Mouse (Mus musculus) midbrain, embryonic 14.5 days (tissue): ENCODE data around the gene Phyhipl. TPM values are rescaled to one million over a fixed set of nuclear protein-coding genes. Genes with fewer than 3 reads are reported as not detected.

ENCODE experiments used
- ATAC-seq: fragments of 200-750 bp; cut with Nextera tagmentation; 2 replicates; pipeline ENCODE4 v1.8.0; 2017; ENCODE audit warnings: moderate number of reproducible peaks, moderate library complexity; ENCODE audit not compliant: low FRiP score, low TSS enrichment
- DNase-seq: peaks from one replicate; pipeline ENCODE4 v3.0.0-alpha.2; 2015
- H3K27ac ChIP-seq: fragments of 300-500 bp; sonication (generic); replicated peaks from 2 replicates; pipeline ENCODE4 v1.5.1; 2014; ENCODE audit warnings: mild to moderate bottlenecking, low read depth, low read length, moderate library complexity
- H3K27me3 ChIP-seq: fragments of 300-500 bp; sonication (generic); 2 replicates; pipeline ENCODE4 v1.6.1; 2014; ENCODE audit warnings: low read length, control low read depth, mixed read lengths; ENCODE audit not compliant: control insufficient read depth, insufficient read depth
- H3K36me3 ChIP-seq: fragments of 300-500 bp; sonication (generic); 2 replicates; pipeline ENCODE4 v1.6.1; 2014; ENCODE audit warnings: low read length, control low read depth; ENCODE audit not compliant: control insufficient read depth, insufficient read depth
- H3K4me1 ChIP-seq: fragments of 300-500 bp; sonication (generic); 2 replicates; pipeline ENCODE4 v1.6.1; 2014; ENCODE audit warnings: mild to moderate bottlenecking, antibody characterized with exemption, low read length, control low read depth; ENCODE audit not compliant: control insufficient read depth, insufficient read depth
- H3K4me2 ChIP-seq: fragments of 300-500 bp; sonication (generic); 2 replicates; pipeline ENCODE4 v1.6.1; 2014; ENCODE audit warnings: mild to moderate bottlenecking, low read length, moderate library complexity
- H3K4me3 ChIP-seq: fragments of 300-500 bp; sonication (generic); replicated peaks from 2 replicates; pipeline ENCODE4 v1.5.1; 2014; ENCODE audit warnings: low read depth, low read length
- H3K9ac ChIP-seq: fragments of 300-500 bp; sonication (generic); replicated peaks from 2 replicates; pipeline ENCODE4 v1.6.1; 2014; ENCODE audit warnings: mild to moderate bottlenecking, low read length, moderate library complexity
- H3K9me3 ChIP-seq: fragments of 300-500 bp; sonication (generic); 2 replicates; pipeline ENCODE4 v1.6.1; 2016; ENCODE audit warnings: low read length, control low read depth, mixed read lengths; ENCODE audit not compliant: control insufficient read depth
- WGBS: fragments of 180-500 bp; shearing (Covaris S2); extraction: QIAGEN DNeasy Blood & Tissue Kit; methylation state at CpG from one replicate; pipeline ENCODE4 v1.1.7; 2014; 5-methylcytosine and 5-hydroxymethylcytosine counted together
- polyA plus RNA-seq: library from polyadenylated mRNA; unstranded; fragments of >200 nt; fragmentation: Nextera tagmentation; extraction: Ambion mirVana; gene quantifications from 2 replicates; pipeline ENCODE4 v1.2.1, GENCODE M21; 2014

Gene Phyhipl
- polyA plus RNA-seq, 1 experiment from 2014 or later, result 246 TPM

- DNase-seq, result no peak
- Histone ChIP-seq H3K9ac (no peak overlapping the region), H3K4me3 (no peak overlapping the region), H3K27me3 (no peaks in the 10 kb centered on the region), H3K36me3 (no peaks in the 10 kb centered on the region), H3K9me3 (no peaks in the 10 kb centered on the region), H3K4me1 (no peaks in the 10 kb centered on the region), H3K4me2 (no peak overlapping the region), H3K27ac (no peak overlapping the region)
- WGBS, result 84% methylated on average over 7 of the region's 7 CpGs
- ATAC-seq, result no peak
Measured at GRCm38 (mm10) chr10:70581556-70582211, 74.1 kb downstream of the Phyhipl start.

GRCm38 (mm10) chr10:70563636-70564035 is 92.1 kb downstream of the Phyhipl start:
- WGBS, result 27% methylated on average over 3 of the region's 3 CpGs
- no peak for ATAC-seq
- Histone ChIP-seq H3K4me1 (no peaks in the 10 kb centered on the region), H3K9ac (no peak overlapping the region), H3K4me3 (no peak overlapping the region), H3K9me3 (no peaks in the 10 kb centered on the region), H3K27ac (no peak overlapping the region), H3K4me2 (no peak overlapping the region), H3K36me3 (peaks cover 51% of the 10 kb centered on the region), H3K27me3 (no peaks in the 10 kb centered on the region)
- DNase-seq, result peak; percentile 89

- Histone ChIP-seq H3K9ac (no peak overlapping the region), H3K27ac (no peak overlapping the region), H3K36me3 (peaks cover 58% of the 10 kb centered on the region), H3K4me1 (no peaks in the 10 kb centered on the region), H3K9me3 (no peaks in the 10 kb centered on the region), H3K4me2 (no peak overlapping the region), H3K4me3 (no peak overlapping the region), H3K27me3 (no peaks in the 10 kb centered on the region)
- no peak for DNase-seq
- ATAC-seq, result no peak
- WGBS, result 97% methylated on average over 3 of the region's 3 CpGs
Measured at GRCm38 (mm10) chr10:70552531-70552930, 103.2 kb downstream of the Phyhipl start.

- no peak overlapping the region for H3K4me2 ChIP-seq
- no peaks in the 10 kb centered on the region for H3K9me3 ChIP-seq
- no peaks in the 10 kb centered on the region for H3K4me1 ChIP-seq
- no peak for DNase-seq
- no peak overlapping the region for H3K27ac ChIP-seq
- H3K4me3 ChIP-seq, result no peak overlapping the region
- H3K36me3 ChIP-seq, result peaks cover 54% of the 10 kb centered on the region
- H3K27me3 ChIP-seq, result no peaks in the 10 kb centered on the region
- no peak overlapping the region for H3K9ac ChIP-seq
- ATAC-seq, result no peak
- 78% methylated on average over 6 of the region's 6 CpGs for WGBS
Measured at GRCm38 (mm10) chr10:70542857-70543256, 112.9 kb downstream of the Phyhipl start.

GRCm38 (mm10) chr10:70540456-70541195 is 115.1 kb downstream of the Phyhipl start:
- Histone ChIP-seq H3K9me3 (no peaks in the 10 kb centered on the region), H3K4me1 (no peaks in the 10 kb centered on the region), H3K9ac (no peak overlapping the region), H3K36me3 (peaks cover 46% of the 10 kb centered on the region), H3K27ac (no peak overlapping the region), H3K4me3 (no peak overlapping the region), H3K4me2 (no peak overlapping the region), H3K27me3 (no peaks in the 10 kb centered on the region)
- DNase-seq (peak; percentile 64), ATAC-seq (no peak)
- WGBS, result 86% methylated on average over 9 of the region's 9 CpGs

- Histone ChIP-seq H3K9ac (no peak overlapping the region), H3K36me3 (peaks cover 46% of the 10 kb centered on the region), H3K27ac (no peak overlapping the region), H3K9me3 (no peaks in the 10 kb centered on the region), H3K4me3 (no peak overlapping the region), H3K4me2 (no peak overlapping the region), H3K4me1 (no peaks in the 10 kb centered on the region), H3K27me3 (no peaks in the 10 kb centered on the region)
- ATAC-seq, result no peak
- DNase-seq, result no peak
- 98% methylated on average over 9 of the region's 9 CpGs for WGBS
Measured at GRCm38 (mm10) chr10:70539251-70539650, 116.5 kb downstream of the Phyhipl start.

- no peak overlapping the region for H3K9ac ChIP-seq
- H3K4me2 ChIP-seq, result no peak overlapping the region
- H3K27ac ChIP-seq, result no peak overlapping the region
- H3K4me3 ChIP-seq, result no peak overlapping the region
- DNase-seq, result no peak
- H3K9me3 ChIP-seq, result no peaks in the 10 kb centered on the region
- H3K27me3 ChIP-seq, result no peaks in the 10 kb centered on the region
- peaks cover 38% of the 10 kb centered on the region for H3K36me3 ChIP-seq
- no peak for ATAC-seq
- WGBS, result 95% methylated on average over 10 of the region's 10 CpGs
- no peaks in the 10 kb centered on the region for H3K4me1 ChIP-seq
Measured at GRCm38 (mm10) chr10:70537694-70538093, 118.1 kb downstream of the Phyhipl start.

GRCm38 (mm10) chr10:70535401-70535800 is 120.4 kb downstream of the Phyhipl start:
- H3K36me3 ChIP-seq, result peaks cover 35% of the 10 kb centered on the region
- no peak overlapping the region for H3K4me3 ChIP-seq
- H3K27me3 ChIP-seq, result no peaks in the 10 kb centered on the region
- H3K9me3 ChIP-seq, result no peaks in the 10 kb centered on the region
- no peak overlapping the region for H3K4me2 ChIP-seq
- no peaks in the 10 kb centered on the region for H3K4me1 ChIP-seq
- no peak overlapping the region for H3K9ac ChIP-seq
- no peak overlapping the region for H3K27ac ChIP-seq
- WGBS, result 94% methylated on average over 12 of the region's 12 CpGs
- ATAC-seq (no peak), DNase-seq (no peak)

GRCm38 (mm10) chr10:70534571-70534970 is 121.2 kb downstream of the Phyhipl start:
- DNase-seq (no peak), ATAC-seq (no peak)
- WGBS, result 94% methylated on average over 10 of the region's 10 CpGs
- H3K4me1 ChIP-seq, result no peaks in the 10 kb centered on the region
- H3K9ac ChIP-seq, result no peak overlapping the region
- H3K27me3 ChIP-seq, result no peaks in the 10 kb centered on the region
- no peaks in the 10 kb centered on the region for H3K9me3 ChIP-seq
- H3K36me3 ChIP-seq, result peaks cover 32% of the 10 kb centered on the region
- H3K4me2 ChIP-seq, result no peak overlapping the region
- no peak overlapping the region for H3K4me3 ChIP-seq
- H3K27ac ChIP-seq, result no peak overlapping the region
